Mouse (Mus musculus): Measurements from ENCODE around the gene BC048679. TPM values are rescaled to one million over a fixed set of nuclear protein-coding genes. Genes with fewer than 3 reads are reported as not detected.

BC048679 gene
- not detected for polyA plus RNA-seq (2017; shearing (Covaris generic))

DNA sequence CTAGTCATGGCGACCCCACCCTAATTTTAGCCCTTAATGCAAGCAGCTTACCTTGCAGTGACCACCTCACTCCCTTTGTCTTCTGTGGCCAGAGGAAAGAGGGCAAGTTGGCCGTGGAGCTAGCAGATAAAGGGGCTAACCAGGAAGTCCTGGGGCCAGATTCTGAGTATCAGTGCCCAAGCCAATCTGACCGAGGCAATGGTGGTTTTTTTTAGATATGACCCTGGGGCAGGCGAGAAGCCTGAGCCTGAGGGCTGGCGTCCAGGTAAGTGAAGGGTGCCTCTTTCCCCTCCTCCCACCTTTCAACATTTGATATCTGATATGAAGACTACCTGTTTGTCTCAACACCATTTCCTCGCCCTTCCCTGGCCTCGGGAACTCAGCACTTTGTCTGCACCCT lies at the start of gene BC048679:
Gene BC048679 (minus strand): TSS at position 101 of the 400 bp plus-strand sequence.

DNA sequence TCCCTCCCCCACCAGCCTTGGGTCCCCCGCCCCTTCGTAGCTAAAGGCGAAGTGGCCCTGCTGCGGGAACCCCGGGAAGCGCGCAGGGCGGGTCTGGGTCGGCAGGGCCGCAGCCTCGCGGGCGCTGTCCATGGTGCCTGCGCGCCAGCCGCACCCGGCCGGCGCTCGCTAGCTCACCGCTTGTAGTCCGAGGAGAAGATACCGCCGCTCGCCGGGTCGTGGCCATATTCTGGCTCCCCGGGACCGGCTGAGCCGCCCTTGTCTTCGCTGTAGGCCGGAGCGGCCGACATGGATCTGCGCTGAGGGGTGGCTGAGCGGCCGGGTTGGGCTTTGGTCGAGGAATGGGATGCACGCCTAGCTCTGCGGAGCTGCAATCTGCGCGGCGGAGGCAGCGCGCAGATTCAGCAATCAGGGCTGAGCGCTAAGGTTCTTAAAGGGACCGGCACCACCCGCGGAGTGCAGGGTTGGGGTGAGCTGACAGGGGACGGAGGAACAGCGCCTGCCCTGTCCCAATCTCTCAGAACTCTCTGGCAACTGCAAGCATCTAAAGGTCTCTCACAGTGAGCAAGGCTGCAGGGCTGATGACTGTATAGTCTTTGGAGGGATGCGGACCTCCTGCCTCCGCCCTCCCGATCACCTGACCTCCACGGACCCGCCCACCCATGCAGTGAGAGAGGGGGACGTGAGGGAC lies 4.6 kb downstream of the BC048679 start, which contains the start of gene Ap3b2:
Gene Ap3b2 (minus strand): TSS at position 595 of the 691 bp plus-strand sequence.

DNA sequence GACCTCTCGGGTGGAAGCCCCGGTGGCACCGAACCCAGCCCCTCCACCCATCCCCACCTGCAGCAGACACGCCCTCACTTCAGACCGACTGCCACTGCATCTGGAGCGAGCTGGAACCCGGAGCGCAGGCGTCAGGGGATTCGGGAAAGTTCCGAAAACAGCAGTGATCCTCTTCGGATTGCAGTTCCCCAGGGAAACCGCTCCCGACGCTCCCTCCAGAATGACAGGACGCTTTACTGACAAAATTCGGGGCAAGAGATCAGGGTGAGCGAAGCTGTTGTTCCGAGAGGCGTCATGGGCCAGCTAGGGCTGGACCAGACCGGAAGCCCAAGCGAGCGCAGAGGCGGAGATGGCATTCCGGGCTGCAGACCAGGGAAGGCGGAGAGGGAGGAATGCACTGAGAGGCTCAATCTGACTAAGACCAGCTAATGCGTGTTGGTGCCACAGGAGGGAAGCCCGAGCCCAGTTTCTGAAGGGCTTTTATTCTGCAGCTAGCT lies 42.9 kb downstream of the BC048679 start, which contains the start of gene Cpeb1:
Gene Cpeb1 (minus strand): TSS at position 311 of the 497 bp plus-strand sequence.

Other genes starting within 250 kb of the BC048679 start
- 931 TPM for gene Rps17, start 153.0 kb downstream of the BC048679 start, polyA plus RNA-seq (2017; shearing (Covaris generic))
- not detected for gene Cpeb1, start 42.8 kb downstream of the BC048679 start, polyA plus RNA-seq (2017; shearing (Covaris generic))
- gene Ap3b2, start 4.4 kb downstream of the BC048679 start, polyA plus RNA-seq (2017; shearing (Covaris generic)) = not detected
- 1.00 TPM for gene Fsd2, start 68.7 kb upstream of the BC048679 start, polyA plus RNA-seq (2017; shearing (Covaris generic))
- gene Whamm, start 73.0 kb upstream of the BC048679 start, polyA plus RNA-seq (2017; shearing (Covaris generic)) = 45.9 TPM
- 0.05 TPM for gene Homer2, start 209.2 kb upstream of the BC048679 start, polyA plus RNA-seq (2017; shearing (Covaris generic))

All from naive thymus-derived CD4-positive, alpha-beta T cell, adult 5 months (primary cell).